Mouse (Mus musculus) urinary bladder, adult 2 months (tissue): Measurements from ENCODE around the gene Slfn9. TPM values are rescaled to one million over a fixed set of nuclear protein-coding genes. Genes with fewer than 3 reads are reported as not detected.
"Not testable (repeated sequence)": the region's sequence is repeated elsewhere in the genome, so short reads cannot be mapped to it uniquely, and the experiment has no call there.

Experiments
- DNase-seq: peaks from one replicate; pipeline ENCODE4 v3.0.0; 2022; ENCODE audit warnings: low spot score
- polyA plus RNA-seq: library from polyadenylated mRNA; depleted of rRNA; stranded (reverse); fragments of >200 nt; gene quantifications from 2 replicates; pipeline ENCODE4 v1.2.3, GENCODE M21; 2012; rRNA removed

Slfn9 gene
- polyA plus RNA-seq, 1 experiment, result 2.2 TPM

DNA sequence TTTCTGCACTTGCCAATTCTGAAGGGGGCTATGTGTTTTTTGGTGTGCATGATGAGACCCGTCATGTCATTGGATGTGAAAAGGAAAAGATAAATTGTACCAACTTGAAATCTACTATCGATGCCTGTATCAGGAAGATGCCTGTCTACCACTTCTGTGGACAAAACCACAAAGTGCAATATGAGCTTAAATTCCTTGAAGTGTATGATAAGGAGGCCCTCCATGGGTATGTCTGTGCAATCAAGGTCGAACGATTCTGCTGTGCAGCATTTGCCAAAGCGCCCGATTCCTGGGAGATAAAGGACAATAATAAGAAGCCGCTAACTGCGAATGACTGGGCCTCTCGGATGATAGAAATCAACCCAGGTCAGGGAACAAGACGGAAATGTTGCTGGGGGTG, 34.7 kb downstream of the Slfn9 start:
- DNase-seq, result no peak

- no peak for DNase-seq
Observed at GRCm38 (mm10) chr11:82954631-82955030, 37.0 kb downstream of the Slfn9 start.

- DNase-seq, result no peak
Observed at GRCm38 (mm10) chr11:82952612-82953542, 38.8 kb downstream of the Slfn9 start.

DNA sequence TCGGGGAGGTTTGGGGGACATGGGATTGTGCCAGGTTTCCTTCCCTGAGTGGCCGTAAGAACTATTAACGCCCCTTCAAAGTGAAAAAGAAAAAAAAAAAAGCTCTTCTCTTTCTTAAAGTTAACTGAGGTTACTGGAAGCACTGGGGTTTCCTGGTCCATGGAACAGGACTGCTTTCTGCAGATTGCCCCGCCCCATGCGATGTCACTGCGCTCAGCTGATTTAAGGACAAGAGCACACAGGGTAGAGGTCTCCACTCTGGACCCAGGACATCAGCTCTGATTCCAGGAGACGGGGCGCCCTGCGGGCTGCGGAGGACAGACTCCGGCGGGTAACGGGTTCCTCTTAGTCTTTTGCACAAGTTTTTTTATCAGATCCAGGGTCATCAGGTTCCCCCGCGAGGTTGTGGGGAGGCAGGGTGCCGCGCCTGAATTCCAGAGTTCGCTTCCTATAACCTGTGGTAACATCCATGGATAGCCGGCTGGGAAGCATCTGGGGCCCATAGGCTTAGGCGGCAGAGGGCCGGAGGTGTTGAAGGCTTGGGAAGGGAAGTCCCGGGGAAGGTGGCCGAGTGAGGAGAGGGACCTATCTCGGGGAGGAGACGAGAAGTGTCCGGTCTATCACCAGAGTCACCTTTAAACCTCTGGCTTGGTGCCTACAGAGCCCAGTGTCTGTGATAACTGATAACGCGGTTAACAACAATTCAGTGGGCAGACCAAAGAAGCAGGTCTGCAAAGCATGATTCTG, 39.6 kb downstream of the Slfn9 start:
- DNase-seq, result peak; percentile 38

GRCm38 (mm10) chr11:82950736-82951481, 40.7 kb downstream of the Slfn9 start, which contains the start of gene Slfn5:
TSS of gene Slfn5 (plus strand) at chr11:82951349.
- no peak for DNase-seq

GRCm38 (mm10) chr11:82949036-82949435, 42.6 kb downstream of the Slfn9 start:
- DNase-seq, result no peak

- DNase-seq, result no peak
Observed at GRCm38 (mm10) chr11:82947457-82947856, 44.2 kb downstream of the Slfn9 start.

DNA sequence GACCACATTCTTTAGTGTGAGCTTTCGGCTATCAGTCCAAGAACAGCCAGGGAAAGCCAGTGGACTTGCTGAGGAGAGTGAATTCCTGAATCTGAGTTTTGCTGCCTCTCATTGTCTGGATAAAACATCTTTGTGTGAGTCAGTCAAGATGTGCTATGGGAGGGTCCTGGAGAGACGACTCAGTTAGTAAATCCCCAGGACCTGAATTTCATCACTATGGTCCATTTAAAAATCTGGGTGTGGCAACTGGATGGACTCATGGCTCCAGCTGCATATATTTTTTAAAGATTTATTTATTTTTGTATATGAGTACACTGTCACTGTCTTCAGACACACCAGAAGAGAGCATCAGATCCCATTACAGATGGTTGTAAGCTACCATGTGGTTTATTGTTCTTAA, 46.0 kb downstream of the Slfn9 start:
- no peak for DNase-seq

DNA sequence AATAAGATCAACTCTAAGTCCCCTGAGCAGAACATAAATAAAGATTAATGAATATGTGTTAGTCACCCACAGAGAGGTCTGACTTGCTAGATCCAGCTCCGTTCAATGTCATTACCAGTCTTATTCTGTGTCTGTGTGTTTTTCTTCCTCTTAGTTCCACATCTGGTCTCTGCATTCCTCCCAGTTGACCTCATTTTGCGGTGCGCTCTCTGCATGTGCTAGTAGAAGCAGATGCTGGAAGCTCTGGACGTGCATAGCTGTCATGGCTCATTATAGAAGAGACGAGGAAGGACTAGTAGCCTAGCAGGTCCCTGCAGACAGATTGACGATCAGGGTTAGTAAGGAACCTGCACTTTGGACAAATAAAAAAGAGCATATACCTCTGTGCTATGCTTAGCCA, 48.3 kb downstream of the Slfn9 start:
- no peak for DNase-seq

DNA sequence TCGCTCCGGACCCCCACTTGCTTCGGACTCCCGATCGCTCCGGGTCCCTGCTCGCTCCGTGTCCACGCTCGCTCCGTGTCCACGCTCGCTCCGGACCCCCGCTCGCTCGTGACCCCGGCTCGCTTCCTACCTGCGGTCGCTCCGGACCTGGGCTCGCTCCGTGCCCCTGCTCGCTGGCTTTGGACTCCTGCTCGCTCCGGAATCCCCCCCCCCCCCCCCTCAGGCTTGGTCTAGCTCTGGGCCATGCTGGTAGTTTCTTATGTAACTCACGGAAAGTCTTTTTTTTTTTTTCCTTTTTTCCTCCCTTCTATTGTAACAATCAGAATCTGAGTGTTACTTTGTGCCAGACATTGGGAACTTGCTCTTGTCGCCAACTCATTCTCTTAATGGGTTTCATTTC, 58.4 kb downstream of the Slfn9 start:
- no peak for DNase-seq

GRCm38 (mm10) chr11:82931671-82932450, 59.8 kb downstream of the Slfn9 start:
- DNase-seq, result not testable (repeated sequence)

DNA sequence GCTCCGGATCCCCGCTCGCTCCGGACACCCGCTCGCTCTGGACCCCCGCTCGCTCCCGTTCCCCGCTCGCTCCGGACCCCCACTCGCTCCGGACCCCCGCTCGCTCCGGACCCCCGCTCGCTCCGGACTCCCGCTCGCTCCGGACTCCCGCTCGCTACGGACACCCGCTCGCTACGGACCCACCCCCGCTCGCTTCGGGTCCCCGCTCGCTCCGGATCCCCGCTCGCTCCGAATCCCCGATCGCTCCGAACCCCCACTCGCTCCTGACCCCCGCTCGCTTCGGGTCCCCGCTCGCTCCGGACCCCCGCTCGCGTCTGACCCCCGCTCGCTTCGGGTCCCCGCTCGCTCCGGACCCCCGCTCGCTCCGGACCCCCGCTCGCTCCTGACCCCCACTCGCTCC, 60.5 kb downstream of the Slfn9 start:
- DNase-seq, result not testable (repeated sequence)

DNA sequence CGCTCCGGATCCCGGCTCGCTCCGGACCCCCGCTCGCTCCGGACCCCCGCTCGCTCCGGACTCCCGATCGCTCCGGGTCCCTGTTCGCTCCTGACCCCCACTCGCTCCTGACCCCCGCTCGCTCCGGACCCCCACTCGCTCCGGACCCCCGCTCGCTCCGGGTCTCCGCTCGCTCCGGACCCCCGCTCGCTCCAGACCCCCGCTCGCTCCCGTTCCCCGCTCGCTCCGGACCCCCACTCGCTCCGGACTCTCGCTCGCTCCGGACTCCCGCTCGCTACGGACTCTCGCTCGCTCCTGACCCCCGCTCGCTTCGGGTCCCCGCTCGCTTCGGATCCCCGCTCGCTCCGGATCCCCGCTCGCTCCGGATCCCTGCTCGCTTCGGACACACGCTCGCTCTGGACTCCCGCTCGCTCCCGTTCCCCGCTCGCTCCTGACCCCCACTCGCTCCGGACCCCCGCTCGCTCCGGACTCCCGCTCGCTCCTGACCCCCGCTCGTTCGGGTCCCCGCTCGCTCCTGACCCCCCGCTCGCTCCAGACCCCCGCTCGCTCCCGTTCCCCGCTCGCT, 61.2 kb downstream of the Slfn9 start:
- DNase-seq, result not testable (repeated sequence)

- DNase-seq, result no peak
Observed at GRCm38 (mm10) chr11:82929633-82929950, 62.0 kb downstream of the Slfn9 start.

DNA sequence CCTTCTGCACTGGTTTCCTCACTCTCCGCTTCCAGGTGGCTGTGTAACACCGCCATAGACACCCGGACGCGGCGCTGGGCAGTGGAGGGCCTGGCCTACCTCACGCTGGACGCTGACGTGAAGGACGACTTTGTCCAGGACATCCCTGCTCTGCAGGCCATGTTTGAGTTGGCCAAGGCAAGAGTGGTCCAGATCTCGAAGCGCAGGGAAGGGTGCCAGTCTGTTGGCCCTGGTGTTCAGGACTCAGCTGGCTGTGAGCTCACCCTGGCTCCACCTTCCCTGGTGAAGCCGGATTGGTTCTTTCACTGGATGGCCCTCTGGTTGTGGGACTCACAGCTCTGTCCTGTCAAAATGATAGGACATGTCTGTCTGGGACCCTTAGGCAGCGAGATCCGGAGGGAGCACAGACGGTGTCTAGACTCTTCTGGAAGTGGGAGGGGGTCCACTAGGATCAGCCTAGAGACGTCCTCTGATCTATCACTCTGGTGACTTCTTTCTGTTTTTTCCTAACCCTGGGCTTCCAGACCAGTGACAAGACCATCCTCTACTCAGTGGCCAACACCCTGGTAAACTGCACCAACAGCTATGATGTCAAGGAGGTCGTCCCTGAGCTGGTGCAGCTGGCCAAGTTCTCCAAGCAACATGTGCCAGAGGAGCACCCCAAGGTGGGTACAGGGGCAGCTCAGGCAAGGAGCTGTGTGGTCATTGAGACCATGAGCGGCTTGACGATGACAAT, 62.6 kb downstream of the Slfn9 start:
- no peak for DNase-seq

Other genes starting within 250 kb of the Slfn9 start
- gene Cct6b, start 227.5 kb downstream of the Slfn9 start, polyA plus RNA-seq, result 0.50 and 0.62 TPM in 2 replicates
- gene Zfp830, start 227.5 kb downstream of the Slfn9 start, polyA plus RNA-seq, result 17.6 and 19.3 TPM in 2 replicates
- 16.6 and 17.6 TPM in 2 replicates for gene Lig3, start 210.7 kb downstream of the Slfn9 start, polyA plus RNA-seq
- gene Rffl, start 120.6 kb downstream of the Slfn9 start, polyA plus RNA-seq, result 13.7 and 14.6 TPM in 2 replicates
- 18.0 and 18.6 TPM in 2 replicates for gene Rad51d, start 101.2 kb downstream of the Slfn9 start, polyA plus RNA-seq
- 0.04 and 0.06 TPM in 2 replicates for gene Fndc8, start 99.7 kb downstream of the Slfn9 start, polyA plus RNA-seq
- 26.2 and 33.7 TPM in 2 replicates for gene Nle1, start 83.4 kb downstream of the Slfn9 start, polyA plus RNA-seq
- gene Unc45b, start 81.3 kb downstream of the Slfn9 start, polyA plus RNA-seq, result 4.4 and 6.7 TPM in 2 replicates
- 19.1 and 23.0 TPM in 2 replicates for gene Slfn5, start 40.5 kb downstream of the Slfn9 start, polyA plus RNA-seq
- gene Slfn8, start 29.0 kb upstream of the Slfn9 start, polyA plus RNA-seq, result 3.0 and 3.8 TPM in 2 replicates
- 13.5 and 13.8 TPM in 2 replicates for gene Slfn2, start 73.3 kb upstream of the Slfn9 start, polyA plus RNA-seq
- 1.1 and 1.7 TPM in 2 replicates for gene Slfn1, start 125.0 kb upstream of the Slfn9 start, polyA plus RNA-seq
- 1.0 and 1.1 TPM in 2 replicates for gene Slfn4, start 183.4 kb upstream of the Slfn9 start, polyA plus RNA-seq
- 1.5 and 2.0 TPM in 2 replicates for gene Slfn3, start 199.5 kb upstream of the Slfn9 start, polyA plus RNA-seq